Mouse (Mus musculus) hindbrain, embryonic 10.5 days (tissue): Measurements from ENCODE around the gene Nkx3-2. TPM values are rescaled to one million over a fixed set of nuclear protein-coding genes. Genes with fewer than 3 reads are reported as not detected.
A peak's percentile ranks its signal among the peaks of the same experiment; 100 is the strongest.

Experiments
- DNase-seq: peaks from one replicate; pipeline ENCODE4 v3.0.0-alpha.2; 2017; ENCODE audit warnings: low spot score
- H3K27ac ChIP-seq: fragments of 300-500 bp; sonication (generic); 2 replicates; pipeline ENCODE4 v1.5.1; 2016; ENCODE audit warnings: mild to moderate bottlenecking, moderate library complexity
- H3K27me3 ChIP-seq: fragments of 300-500 bp; sonication (generic); 2 replicates; pipeline ENCODE4 v1.6.1; 2016; ENCODE audit warnings: mild to moderate bottlenecking; ENCODE audit not compliant: poor library complexity, insufficient read depth, severe bottlenecking
- H3K36me3 ChIP-seq: fragments of 300-500 bp; sonication (generic); 2 replicates; pipeline ENCODE4 v1.6.1; 2016; ENCODE audit warnings: mild to moderate bottlenecking, moderate library complexity
- H3K4me1 ChIP-seq: fragments of 300-500 bp; sonication (generic); replicated peaks from 2 replicates; pipeline ENCODE4 v1.6.1; 2016; ENCODE audit warnings: mild to moderate bottlenecking
- H3K4me3 ChIP-seq: fragments of 300-500 bp; sonication (generic); 2 replicates; pipeline ENCODE4 v1.5.1; 2016; ENCODE audit warnings: mild to moderate bottlenecking, moderate library complexity
- H3K9me3 ChIP-seq: fragments of 300-500 bp; sonication (generic); 2 replicates; pipeline ENCODE4 v1.6.1; 2016; ENCODE audit warnings: mild to moderate bottlenecking, moderate library complexity
- WGBS: fragments of 180-500 bp; shearing (Covaris S2); methylation state at CpG from one replicate; pipeline ENCODE4 v1.1.7; 2016; 5-methylcytosine and 5-hydroxymethylcytosine counted together
- polyA plus RNA-seq: library from polyadenylated mRNA; unstranded; fragments of >200 nt; fragmentation: Nextera tagmentation; extraction: Ambion mirVana; gene quantifications from 2 replicates; pipeline ENCODE4 v1.2.1, GENCODE M21; 2016

Gene Nkx3-2
- polyA plus RNA-seq, 1 experiment from 2014 or later: 0.46 TPM

DNA sequence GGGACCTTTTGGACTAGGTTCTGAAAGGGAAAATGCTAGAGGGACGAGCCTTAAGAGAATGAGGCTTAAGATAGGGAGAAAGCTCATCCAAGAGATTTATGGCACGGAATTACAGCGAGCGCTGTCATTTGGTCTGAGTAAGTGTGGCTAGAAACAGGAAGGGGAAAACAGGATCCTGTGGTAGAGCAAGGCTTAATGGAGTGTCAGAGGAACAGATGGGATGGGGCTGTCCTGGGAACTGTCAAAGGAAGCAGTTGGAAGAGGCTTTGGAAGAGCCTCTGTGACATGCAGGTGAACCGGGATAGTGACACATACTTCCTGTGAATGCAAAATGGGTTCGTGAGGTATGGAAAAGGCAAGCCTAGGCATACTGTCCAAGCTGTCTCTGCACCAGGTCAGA lies 11.4 kb upstream of the Nkx3-2 start:
- 84% methylated on average over 6 of the region's 6 CpGs for WGBS
- Histone ChIP-seq H3K9me3 (no peaks in the 10 kb centered on the region), H3K4me3 (no peak overlapping the region), H3K36me3 (no peaks in the 10 kb centered on the region), H3K27me3 (no peaks in the 10 kb centered on the region), H3K4me1 (no peaks in the 10 kb centered on the region), H3K27ac (no peak overlapping the region)
- no peak for DNase-seq

DNA sequence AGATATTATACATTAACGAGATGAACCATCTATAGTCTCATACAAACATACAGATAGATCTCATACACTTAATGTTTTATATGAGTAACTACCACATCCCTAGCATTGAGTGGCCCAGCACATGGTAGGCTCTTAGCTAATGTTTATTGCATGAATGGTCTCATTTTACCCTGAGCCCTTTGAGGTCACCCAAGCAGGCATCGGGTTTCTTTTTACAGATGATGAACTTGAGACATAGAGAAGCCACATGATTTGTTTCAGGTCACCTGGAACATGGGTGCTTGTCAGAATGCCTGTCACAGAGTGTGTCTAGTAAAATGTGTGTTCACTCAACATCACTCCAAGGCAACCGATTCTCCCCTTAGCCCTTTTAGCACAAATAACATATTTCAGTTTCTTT lies 11.0 kb upstream of the Nkx3-2 start:
- no peaks in the 10 kb centered on the region for H3K36me3 ChIP-seq
- H3K4me1 ChIP-seq: no peaks in the 10 kb centered on the region
- 82% methylated on average over 3 of the region's 3 CpGs for WGBS
- no peaks in the 10 kb centered on the region for H3K27me3 ChIP-seq
- DNase-seq: no peak
- H3K9me3 ChIP-seq: no peaks in the 10 kb centered on the region
- no peak overlapping the region for H3K27ac ChIP-seq
- H3K4me3 ChIP-seq: no peak overlapping the region

DNA sequence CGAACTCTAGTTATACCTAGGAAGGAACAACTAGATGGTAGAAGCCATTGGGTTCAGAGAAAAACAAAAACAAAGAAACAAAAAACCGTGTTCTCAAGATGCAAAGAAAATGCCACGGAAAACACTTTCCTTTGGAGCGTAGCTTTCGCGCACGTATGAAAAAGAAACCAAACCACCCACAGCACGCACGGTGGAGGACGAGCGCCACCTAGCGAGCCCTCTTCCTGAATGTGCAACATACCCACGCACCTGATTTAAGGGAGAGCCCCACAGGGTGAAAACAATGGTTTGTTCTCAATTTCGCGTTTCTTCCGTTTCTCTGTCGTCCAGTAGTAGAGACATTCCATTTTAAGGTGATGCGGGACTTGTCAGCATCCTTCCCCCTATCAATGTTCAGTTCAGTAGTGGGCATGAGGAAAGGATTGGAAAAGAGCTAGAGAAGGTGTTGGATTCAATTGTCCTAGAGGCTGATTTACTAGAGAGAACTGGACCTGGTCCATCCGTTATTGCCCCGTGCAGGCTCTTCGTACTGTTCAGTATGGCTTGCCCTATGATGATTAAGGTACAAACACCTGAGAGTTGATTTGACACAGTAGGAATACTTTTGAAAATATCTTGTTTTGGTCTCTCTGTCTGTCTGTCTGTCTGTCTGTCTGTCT lies 4.2 kb upstream of the Nkx3-2 start:
- peak; percentile 88 for DNase-seq
- peaks cover 50% of the 10 kb centered on the region for H3K27me3 ChIP-seq
- H3K27ac ChIP-seq: no peak overlapping the region
- peak overlapping the region; percentile 43 for H3K4me3 ChIP-seq
- H3K4me1 ChIP-seq: peaks cover 28% of the 10 kb centered on the region
- 4% methylated on average over 21 of the region's 21 CpGs for WGBS
- no peaks in the 10 kb centered on the region for H3K36me3 ChIP-seq
- no peaks in the 10 kb centered on the region for H3K9me3 ChIP-seq

DNA sequence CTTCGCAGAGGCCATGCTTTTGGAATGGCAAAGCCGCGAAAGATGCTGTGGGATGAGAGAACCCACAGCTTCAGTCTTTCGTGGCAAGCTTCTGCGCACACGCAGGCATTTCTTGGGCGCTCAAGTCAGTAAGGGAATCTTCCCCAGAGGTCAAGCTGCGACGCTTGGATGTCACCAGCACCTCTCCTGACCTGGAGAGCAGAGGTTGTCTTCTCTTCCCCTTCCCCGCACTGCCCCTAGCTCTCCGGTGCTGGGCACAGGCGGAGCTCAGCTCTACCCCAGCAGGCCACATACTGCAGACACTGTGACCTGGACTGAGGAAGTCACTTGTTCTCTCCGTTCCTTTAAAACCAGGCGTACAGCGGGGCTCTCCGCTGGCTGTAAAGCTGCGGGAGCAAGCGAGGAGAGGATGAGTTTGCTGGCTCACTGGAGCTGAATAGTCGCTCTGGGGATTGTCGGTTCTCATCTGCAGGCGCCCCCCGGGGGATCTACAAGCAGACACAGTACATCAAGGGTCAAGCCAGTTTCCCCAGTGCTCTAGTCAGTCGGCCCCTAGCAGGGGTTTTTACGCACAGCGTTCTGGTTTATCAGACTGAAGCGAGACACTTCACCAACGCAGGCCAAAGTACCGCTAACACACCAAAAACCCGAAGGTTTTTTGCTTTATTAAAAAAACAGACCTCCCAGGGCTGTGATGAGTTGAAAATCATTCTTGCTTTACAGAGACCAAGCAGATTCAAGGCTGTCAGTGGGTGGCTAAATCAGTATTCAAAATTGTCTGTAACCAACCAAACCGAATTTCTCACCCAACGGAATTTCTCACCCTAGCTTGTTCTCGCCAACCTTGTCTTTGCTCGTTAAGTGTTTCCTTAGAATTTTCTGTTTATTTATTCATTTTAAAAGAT lies 3.2 kb upstream of the Nkx3-2 start:
- DNase-seq: peak; percentile 57
- peak overlapping the region; percentile 43 for H3K4me3 ChIP-seq
- no peaks in the 10 kb centered on the region for H3K36me3 ChIP-seq
- no peak overlapping the region for H3K27ac ChIP-seq
- H3K27me3 ChIP-seq: peaks cover 60% of the 10 kb centered on the region
- peaks cover 38% of the 10 kb centered on the region for H3K4me1 ChIP-seq
- under 1% methylated on average over 33 of the region's 33 CpGs for WGBS
- no peaks in the 10 kb centered on the region for H3K9me3 ChIP-seq

DNA sequence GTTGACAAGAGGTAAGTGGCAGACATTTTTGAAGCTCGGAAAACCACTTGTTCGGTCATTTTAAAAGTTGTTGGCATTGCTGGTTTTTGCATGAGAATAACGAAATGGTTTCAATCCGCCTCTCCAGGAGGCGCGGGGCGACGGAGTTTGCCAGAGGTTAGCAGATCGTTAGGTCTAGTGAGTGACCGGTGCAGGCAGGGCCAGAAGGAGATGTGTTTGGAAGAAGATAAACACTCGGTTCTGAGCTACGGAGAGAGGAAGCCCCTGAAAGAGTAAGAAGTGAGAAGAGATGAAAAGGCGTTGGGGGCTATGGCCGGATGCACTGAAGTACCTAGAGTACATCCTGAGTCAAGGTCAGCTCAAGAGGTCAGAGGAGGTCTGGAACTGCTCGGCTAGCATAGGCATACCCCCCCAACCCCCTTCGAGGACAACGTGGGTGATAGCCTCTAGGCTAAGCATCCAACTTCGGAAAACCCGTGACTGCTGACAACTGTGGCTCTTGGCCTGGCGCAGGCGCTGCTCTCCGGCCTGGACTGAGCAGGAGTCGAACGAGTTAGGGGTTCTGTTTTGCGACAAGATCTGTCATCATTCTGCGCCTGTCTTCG lies 2.2 kb upstream of the Nkx3-2 start:
- no peak overlapping the region for H3K27ac ChIP-seq
- WGBS: 2% methylated on average over 27 of the region's 27 CpGs
- peaks cover 70% of the 10 kb centered on the region for H3K27me3 ChIP-seq
- peaks cover 45% of the 10 kb centered on the region for H3K4me1 ChIP-seq
- no peak overlapping the region for H3K4me3 ChIP-seq
- no peaks in the 10 kb centered on the region for H3K9me3 ChIP-seq
- DNase-seq: peak; percentile 38
- H3K36me3 ChIP-seq: no peaks in the 10 kb centered on the region

DNA sequence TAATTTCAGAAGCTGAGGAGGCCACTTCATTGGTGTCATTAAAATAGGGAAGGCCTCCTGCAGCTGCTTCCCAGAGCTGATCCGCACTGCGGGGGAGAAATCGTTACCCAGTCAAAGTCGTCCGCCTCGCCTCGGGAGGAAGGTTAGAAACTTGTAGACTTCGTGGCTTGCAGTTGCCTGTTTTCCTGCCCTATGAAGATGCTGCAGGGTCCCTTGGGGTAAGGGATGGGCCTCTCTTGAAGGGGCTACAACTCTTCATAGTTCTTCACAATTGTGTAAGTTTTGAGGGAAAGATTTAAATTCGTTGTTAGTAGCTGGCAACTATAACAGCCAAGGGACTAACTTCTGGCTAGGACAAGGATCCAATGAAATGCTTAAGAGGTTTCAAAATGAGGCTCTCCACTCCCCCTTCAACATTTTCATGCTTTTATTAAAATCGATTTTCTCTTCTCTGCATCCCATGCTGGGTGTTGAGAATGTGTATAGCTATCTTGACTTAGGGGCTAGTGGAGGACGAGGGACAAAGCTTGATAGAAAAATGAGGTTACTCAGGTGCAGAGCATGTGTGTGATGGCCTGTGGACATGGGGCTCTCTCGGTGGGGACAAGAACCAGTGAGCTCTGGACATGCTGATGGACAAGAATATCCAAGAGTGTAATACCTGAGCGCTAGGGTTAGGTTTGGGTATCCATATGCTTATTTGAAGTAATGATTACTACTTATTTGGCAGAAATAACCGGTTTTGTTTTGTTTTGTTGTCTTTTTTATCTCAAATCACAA lies 1.5 kb upstream of the Nkx3-2 start:
- DNase-seq: peak; percentile 57
- H3K9me3 ChIP-seq: no peaks in the 10 kb centered on the region
- H3K4me1 ChIP-seq: peaks cover 48% of the 10 kb centered on the region
- no peaks in the 10 kb centered on the region for H3K36me3 ChIP-seq
- H3K27me3 ChIP-seq: peaks cover 77% of the 10 kb centered on the region
- WGBS: 1% methylated on average over 14 of the region's 14 CpGs
- H3K27ac ChIP-seq: no peak overlapping the region
- no peak overlapping the region for H3K4me3 ChIP-seq

DNA sequence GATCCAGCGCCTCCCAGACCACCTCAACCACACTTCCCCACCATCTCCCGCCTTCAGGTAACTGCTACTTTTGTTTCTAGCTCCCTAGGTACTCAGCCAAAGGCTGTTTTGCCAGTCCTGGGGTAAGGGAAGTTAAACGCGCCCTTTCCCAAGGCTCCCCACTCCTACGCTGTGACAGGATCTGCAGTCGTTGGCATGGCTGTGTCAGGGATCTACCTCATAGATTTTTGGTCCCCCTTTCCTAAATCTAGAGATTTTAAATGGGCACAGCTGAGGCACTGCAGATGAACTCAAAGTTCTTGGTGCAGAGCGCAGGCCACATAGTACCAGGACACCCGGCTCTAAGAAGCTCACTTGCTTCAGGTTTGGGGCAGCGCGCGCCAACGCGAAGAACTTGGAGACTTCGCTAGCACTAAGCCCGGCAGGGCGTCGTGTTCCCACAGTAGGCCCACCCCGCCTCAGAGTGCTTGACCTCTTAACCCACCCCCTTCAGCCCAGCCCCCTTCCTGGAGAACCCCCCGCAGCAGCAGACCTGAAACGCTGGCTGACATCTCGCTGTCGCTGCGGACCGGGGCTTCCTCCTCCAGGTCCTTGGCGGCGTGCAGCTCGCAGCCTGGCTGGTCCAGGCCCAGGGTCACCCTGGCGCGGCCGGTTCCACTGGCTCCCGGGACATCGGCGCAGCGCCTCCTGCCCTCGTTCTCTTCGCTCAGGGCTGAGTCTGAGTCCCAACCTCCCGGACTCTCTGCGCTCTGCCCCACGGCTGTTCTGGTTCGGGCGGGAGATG lies 1.2 kb downstream of the Nkx3-2 start:
- Histone ChIP-seq H3K4me3 (peak overlapping the region; percentile 58), H3K27me3 (peaks cover 100% of the 10 kb centered on the region), H3K9me3 (no peaks in the 10 kb centered on the region), H3K27ac (0 out of 2 replicates have a peak overlapping the region, but pooled peaks have one; percentile 16), H3K4me1 (peaks cover 48% of the 10 kb centered on the region), H3K36me3 (no peaks in the 10 kb centered on the region)
- DNase-seq: peak; percentile 55
- WGBS: under 1% methylated on average over 41 of the region's 41 CpGs

DNA sequence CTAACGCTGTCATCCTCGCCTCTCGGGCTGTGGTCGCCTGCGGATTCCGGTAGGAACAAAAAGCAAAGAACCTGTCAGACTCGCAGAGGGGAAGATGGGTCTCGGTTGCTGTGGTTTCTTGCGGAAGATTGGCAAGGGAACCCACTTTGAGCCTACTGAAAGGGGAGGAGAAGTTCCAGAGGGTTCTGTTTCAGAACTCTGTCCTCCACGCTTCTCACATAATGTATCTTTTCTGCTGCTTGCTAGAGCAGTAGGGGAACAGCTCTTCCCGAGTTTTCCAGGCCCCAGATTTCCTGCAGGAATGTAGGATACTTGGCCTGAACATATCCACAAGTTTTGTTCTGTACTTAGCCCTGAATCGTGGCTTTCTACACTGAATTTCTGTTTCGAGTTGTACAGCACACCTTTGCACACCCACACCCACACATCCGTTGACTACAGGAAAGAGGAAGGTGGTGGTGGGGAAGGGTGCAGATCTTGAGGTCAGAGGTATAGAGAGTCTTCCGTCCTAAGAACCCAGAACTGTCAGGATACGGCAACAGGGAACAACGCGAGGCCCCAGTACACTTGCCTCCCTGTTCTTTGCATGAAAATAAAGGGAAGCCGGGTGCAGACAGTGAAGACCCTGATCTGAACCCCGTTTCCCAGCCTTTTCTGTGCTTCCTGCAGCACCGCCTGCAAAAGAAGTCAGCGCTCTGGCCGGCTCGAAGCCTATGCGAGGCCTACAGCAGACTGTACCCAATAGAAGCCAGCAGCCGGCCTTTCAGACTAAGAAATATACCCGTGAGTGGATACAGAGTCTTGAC lies 2.0 kb downstream of the Nkx3-2 start:
- Histone ChIP-seq H3K27ac (no peak overlapping the region), H3K27me3 (peaks cover 100% of the 10 kb centered on the region), H3K9me3 (no peaks in the 10 kb centered on the region), H3K4me1 (peaks cover 42% of the 10 kb centered on the region), H3K4me3 (peak overlapping the region; percentile 31; the same call in 1 of the 2 replicates), H3K36me3 (no peaks in the 10 kb centered on the region)
- DNase-seq: peak; percentile 37
- WGBS: 1% methylated on average over 27 of the region's 27 CpGs

DNA sequence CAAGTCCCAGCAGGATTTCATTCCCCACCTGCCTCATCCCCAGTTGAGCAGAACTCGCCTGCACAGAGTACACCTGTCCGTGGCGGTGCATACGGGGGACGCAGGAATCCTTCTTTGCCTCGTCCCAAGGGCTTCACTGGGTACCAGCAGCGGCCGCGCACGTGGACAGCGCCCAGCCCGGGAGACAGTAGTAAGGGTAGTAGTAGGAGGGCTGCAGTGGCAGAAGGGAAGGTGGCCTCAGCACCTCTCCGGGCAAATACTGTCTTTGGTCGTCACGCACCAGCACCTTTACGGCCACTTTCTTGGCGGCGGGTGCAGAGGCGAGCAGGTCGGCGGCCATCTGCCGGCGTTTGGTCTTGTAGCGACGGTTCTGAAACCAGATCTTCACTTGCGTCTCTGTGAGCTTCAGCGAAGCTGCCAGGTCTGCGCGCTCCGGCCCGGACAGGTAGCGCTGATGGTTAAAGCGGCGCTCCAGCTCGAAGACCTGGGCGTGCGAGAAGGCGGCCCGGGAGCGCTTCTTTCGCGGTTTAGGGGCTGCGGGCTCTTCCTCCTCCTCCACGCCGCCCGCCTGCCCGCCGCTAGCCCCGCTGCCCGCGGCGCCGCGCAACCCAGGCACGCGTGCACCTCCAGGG lies 2.7 kb downstream of the Nkx3-2 start:
- DNase-seq: peak; percentile 41
- WGBS: under 1% methylated on average over 56 of the region's 56 CpGs
- peak overlapping the region; percentile 31; the same call in 1 of the 2 replicates for H3K4me3 ChIP-seq

DNA sequence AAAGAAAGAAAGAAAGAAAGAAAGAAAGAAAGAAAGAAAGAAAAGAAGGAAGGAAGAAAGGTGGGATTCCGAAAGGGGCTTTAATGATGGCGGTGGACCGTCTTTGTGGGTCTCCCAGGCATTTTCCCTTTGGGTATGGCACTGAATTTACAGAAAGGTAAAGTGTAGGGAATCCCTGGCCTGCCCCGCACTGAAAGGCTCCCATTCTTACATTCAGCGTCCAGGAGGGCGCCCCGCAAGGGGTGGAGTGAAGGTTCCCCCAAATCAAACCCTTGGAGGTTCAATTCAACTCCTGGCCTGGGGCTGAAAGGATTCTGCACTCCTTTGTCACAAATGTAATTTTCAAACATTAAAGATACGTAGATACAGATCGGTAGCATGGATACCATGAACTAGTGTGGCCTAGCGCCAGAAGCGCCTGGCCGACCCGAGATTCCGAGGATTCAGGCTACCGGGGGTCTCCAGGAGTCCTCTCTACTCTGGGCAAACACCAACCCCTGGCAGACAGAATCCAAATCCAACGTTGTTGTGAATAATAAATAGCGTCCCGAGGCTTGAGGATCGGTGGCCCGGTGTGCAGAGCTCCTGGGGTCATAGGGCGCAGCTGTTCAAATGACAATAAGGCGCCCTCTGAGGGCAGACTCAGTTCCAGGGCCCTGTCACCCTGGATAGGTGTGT lies 3.3 kb downstream of the Nkx3-2 start:
- H3K27me3 ChIP-seq: peaks cover 100% of the 10 kb centered on the region
- no peak overlapping the region for H3K27ac ChIP-seq
- 2% methylated on average over 22 of the region's 22 CpGs for WGBS
- no peaks in the 10 kb centered on the region for H3K36me3 ChIP-seq
- peaks cover 34% of the 10 kb centered on the region for H3K4me1 ChIP-seq
- peak overlapping the region; percentile 31; the same call in 1 of the 2 replicates for H3K4me3 ChIP-seq
- H3K9me3 ChIP-seq: no peaks in the 10 kb centered on the region
- peak; percentile 45 for DNase-seq

More for the DNA sequence above, 2.7 kb downstream of the Nkx3-2 start:
- Histone ChIP-seq H3K36me3 (no peaks in the 10 kb centered on the region), H3K27ac (no peak overlapping the region), H3K27me3 (peaks cover 100% of the 10 kb centered on the region), H3K4me1 (peaks cover 35% of the 10 kb centered on the region), H3K9me3 (no peaks in the 10 kb centered on the region)
